Mouse (Mus musculus) layer of hippocampus, adult 9-10 months (tissue): ENCODE results near the gene Gm2956.
"Not testable (repeated sequence)": the region's sequence is repeated elsewhere in the genome, so short reads cannot be mapped to it uniquely, and the experiment has no call there.

ENCODE experiments used
- DNase-seq: peaks from one replicate; pipeline ENCODE4 v3.0.0; 2022; ENCODE audit warnings: low spot score

The Gm2956 gene

GRCm38 (mm10) chr14:3332087-3332677 lies at the start of gene Gm2956:
Gene Gm2956, plus strand, starts transcription at chr14:3332627.
- not testable (repeated sequence) for DNase-seq

DNA sequence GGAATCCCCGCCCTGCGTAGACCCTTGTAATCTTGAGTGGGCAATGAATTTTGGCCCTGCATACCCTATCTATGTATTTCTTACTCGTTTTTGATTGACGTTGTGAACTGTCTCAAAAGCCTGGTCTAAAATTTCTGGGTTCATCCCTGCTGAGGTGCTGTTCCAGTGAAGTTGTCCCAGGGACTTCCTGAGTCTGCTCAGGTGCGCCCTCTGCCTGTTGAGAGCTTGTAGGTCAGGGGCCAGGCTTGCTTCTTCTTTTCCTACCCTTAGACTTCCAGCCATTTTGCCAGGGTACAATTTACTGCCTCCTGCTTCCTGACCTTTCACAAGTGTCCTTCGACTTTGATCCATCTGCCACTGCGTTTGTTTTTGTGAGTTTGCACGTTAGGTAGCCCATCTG lies 979 bp downstream of the Gm2956 start:
- DNase-seq, result not testable (repeated sequence)

DNA sequence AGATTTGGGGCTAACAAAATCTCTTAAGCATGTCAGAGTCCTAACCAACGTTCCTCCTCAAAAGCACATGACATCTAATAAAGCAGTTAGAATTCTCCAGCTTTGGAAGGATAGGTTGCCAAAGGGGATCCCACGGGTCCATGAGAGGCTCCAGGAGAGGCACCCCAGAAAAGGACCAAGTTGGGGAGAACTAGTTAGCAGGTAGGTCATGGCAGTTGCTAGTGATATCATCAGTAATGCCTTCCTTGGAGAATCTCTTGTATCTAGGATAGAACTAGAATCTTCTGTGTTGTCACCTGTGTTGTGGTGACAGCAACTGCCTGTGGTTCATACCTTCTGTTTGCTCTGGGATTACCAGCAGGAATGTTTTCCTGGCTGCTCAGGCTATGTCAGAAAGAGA lies 62.4 kb downstream of the Gm2956 start, which contains the start of gene Gm10413:
Gm10413 (plus strand) TSS at position 301 of the 400 bp plus-strand sequence.
- DNase-seq, result not testable (repeated sequence)
